Mouse (Mus musculus) mouse embryonic stem cell (cell line): Measurements from ENCODE around the gene Runx1.

Experiments used
- in situ Hi-C, 2 experiments: fragments of 300-500 bp; cut with MboI; formaldehyde crosslinking; loops; 1 replicate in 1 of 2; 3 replicates in 1 of 2; pipeline ENCODE4 v1.14.3; 2019 to 2020; ENCODE audit warnings: low sequenced_read_pairs in 2 of 2, low pct_unique_long_range_greater_than_20kb in 1 of 2, mixed read lengths in 1 of 2; ENCODE audit not compliant: unreplicated experiment in 1 of 2

Runx1 gene

GRCm38 (mm10) chr16:92719725-92720124 lies 106.2 kb downstream of the Runx1 start:
- in situ Hi-C loops, result no loop called here

GRCm38 (mm10) chr16:92715599-92716483 lies 110.1 kb downstream of the Runx1 start:
- in situ Hi-C loops, result no loop called here

- in situ Hi-C loops, result no loop called here
These were observed 115.8 kb downstream of the Runx1 start for GRCm38 (mm10) chr16:92710161-92710560.

GRCm38 (mm10) chr16:92708718-92709117 lies 117.2 kb downstream of the Runx1 start:
- in situ Hi-C loops, result no loop called here

GRCm38 (mm10) chr16:92707712-92708111 lies 118.2 kb downstream of the Runx1 start:
- in situ Hi-C loops, result no loop called here

DNA sequence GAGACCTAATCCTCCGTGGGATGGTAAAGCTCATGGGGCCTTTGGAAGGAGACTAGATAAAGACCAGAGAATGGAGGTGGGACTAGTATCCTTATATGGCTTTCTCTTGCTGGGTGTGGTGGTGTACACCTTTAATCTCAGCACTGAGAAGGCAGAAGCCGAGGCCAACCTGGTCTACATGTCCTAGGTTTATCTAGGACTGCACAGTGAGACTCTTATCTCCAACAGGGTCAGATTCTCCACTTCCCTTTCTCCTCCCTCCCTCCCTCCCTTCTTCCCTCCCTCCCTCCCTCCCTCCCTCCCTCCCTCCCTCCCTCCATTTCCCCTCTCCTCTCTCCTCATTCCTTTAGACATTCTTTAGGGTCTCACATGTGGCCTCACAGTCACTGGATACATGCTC lies 118.8 kb downstream of the Runx1 start:
- in situ Hi-C loops, result no loop called here

DNA sequence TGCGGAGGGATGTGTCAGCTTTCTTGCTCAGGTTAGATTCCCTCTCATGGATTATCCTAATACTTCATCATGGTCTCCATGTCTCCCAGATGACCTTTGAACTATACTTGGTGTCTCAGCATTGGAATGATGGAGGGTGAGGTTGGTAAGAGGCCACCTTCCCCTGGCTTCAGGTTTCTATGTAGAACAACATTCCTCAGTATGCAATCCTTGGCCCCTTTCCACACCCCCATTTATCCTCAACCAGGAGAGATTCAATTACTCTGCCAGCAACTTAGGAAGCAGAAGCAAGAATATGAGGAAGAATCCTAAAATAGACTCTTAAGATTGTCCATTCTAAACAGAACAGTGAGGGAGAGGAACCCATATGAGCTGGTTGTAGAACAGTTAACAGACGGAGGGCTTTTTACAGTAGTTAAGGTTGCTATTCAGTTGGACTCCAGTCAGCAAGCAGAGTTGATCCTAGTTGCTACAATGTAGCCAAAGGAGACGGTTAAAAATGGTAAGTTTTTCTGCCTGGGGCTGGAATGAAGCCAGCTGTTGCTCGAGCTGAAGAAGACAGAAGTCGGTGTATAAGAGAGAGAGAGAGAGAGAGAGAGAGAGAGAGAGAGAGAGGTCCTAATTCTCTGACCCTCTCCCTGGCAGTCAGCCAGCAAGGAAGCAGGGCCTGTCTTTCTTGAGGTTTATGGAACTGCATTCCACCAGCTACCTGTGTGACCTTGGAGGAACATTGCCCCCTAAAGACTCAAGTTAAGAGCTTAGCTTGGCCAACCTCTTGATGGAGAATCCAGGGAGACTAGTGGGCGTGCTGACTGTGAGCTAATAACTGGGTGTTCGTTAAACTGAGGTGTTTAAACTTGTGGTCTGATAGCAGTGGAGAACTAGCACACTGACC lies 120.1 kb downstream of the Runx1 start:
- in situ Hi-C loops, result no loop called here

- in situ Hi-C loops, result no loop called here
These were observed 122.1 kb downstream of the Runx1 start for GRCm38 (mm10) chr16:92703850-92704249.

GRCm38 (mm10) chr16:92699531-92700397 lies 126.2 kb downstream of the Runx1 start:
- in situ Hi-C loops, result no loop called here

DNA sequence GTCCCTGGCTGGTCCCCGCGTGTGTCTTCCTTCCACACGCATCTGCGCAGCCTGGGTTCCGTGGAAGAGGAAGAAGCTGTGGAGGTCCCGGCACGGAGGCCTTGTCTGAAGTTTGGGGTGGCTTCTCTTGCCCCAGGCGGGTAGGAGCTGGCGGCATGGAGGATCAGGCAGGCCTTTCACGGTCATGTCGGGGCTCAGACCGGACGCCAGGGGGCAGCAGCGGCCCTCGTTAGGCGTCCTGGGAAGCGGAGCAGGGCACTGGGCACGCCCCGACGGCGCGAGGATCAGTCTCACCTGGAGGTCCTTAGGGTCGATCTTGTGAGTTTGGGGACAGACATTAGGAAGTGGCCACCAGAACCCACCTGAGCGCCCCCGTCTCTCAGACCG lies 127.3 kb downstream of the Runx1 start:
- in situ Hi-C loops, result no loop called here

GRCm38 (mm10) chr16:92697737-92698611 lies 128.0 kb downstream of the Runx1 start:
- in situ Hi-C loops, result no loop called here

- in situ Hi-C loops, result no loop called here
These were observed 128.7 kb downstream of the Runx1 start for GRCm38 (mm10) chr16:92697227-92697736.

DNA sequence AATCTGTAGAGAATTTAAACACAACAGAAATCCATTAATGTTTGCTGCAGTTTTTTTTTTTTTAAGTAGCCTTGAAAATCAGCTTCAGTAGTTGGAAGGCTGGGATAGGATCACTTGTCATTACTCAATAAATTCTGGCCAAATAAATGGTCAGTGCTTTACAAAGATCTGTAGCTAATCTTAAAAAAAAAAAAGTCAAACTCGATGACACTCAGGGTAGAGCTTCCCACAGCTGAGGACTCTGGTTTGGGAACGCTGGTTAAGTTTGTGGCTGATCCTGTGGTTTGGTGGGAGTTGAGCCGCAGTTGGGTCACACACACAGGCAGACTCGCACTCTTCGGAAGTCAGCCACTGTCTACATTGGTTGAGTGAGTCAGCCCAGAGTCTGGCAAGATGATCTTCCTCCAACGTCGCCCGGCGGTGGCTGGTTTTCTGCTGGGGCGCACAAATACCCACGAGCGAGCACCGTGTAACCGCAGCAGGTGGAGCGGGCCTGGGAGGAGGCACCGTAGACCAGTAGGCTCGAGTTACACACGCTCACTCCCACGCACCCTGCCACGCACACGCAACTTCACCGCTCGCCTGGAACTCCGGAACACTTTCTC lies 129.4 kb downstream of the Runx1 start:
- in situ Hi-C loops, result no loop called here

GRCm38 (mm10) chr16:92695981-92696380 lies 130.0 kb downstream of the Runx1 start:
- in situ Hi-C loops, result no loop called here

DNA sequence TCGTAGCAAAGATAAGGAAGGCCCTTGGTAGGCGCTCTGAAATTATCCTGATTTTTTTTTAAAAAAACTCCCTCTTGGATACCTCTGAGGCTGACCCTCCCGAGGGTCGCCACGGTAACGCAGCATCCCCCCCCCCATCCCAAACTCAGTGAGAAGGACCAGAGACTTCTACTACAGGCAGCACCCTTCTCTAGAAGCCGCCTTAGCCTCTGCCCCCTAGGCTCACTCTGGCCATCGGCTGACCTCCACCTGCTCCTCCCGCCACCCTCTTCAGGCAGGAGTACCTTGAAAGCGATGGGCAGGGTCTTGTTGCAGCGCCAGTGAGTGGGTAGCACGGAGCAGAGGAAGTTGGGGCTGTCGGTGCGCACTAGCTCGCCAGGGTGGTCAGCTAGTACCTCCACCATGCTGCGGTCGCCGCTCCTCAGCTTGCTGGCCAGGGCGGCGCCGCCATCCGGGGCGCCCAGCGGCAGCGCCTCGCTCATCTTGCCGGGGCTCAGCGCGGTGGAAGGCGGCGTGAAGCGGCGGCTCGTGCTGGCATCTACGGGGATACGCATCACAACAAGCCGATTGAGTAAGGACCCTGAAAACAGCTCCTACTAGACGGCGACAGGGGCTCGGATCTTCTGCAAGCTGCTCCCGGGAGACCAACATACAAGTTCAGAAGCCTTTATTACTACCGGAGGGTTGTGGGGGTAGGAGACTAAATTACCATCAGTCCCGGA lies 130.6 kb downstream of the Runx1 start:
- in situ Hi-C loops, result no loop called here

DNA sequence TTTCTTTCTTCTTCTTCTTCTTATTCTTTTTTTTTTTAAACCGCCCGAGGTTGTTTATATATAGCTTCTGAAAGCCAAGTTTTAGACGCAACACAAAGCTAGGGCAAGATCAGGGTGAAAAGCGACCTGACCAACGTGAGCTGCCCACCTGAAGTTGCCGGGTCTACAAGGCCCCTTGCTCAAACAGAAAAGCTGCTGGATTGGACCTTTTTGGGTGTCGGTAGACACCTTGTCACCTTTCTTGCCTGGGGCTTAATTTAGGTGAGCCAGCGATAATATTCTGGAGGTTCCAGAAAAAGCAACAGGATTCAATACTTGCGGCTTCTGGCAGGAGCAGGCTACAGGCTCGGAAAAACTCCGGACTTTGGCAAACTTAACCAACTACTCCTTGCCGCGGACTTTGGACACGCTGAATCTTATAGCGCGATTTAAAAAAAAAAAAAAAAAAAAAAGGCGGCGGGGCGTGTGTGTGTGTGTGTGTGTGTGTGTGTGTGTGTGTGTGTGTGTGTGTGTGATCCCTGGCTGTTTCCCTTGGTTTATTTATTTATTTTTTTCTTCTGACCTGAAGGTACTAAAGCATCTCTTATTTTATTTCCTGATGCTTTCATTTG lies 131.3 kb downstream of the Runx1 start:
- in situ Hi-C loops, result no loop called here
